Mouse (Mus musculus): ENCODE measurements around the gene Prpf39. TPM values are rescaled to one million over a fixed set of nuclear protein-coding genes. Genes with fewer than 3 reads are reported as not detected.

Gene Prpf39
- total RNA-seq, 2 experiments from 2014 or later = 11.1 to 13.5 TPM

DNA sequence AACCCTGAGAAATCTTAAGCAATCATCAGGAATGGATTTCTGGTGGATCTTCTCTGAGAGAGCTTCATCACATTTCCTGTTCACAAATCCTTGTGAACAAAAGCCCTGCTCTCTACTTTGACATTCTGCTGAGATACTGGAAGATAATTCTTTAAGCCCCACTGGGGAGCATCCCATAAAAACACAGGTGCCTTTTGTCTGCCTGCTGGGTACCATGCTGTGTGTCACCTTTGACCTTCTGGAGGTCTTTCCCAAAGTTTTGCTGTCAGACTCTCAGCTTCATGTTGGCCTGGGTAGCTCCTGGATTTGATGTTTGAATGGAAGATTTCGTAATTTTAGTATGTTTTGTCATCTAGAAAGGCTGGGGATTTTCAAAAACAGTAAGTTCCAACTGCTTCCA, 72.6 kb downstream of the Prpf39 start:
- intact Hi-C loops (cut with DNase I; ENCODE audit: low total_unique reads) = no loop called here

DNA sequence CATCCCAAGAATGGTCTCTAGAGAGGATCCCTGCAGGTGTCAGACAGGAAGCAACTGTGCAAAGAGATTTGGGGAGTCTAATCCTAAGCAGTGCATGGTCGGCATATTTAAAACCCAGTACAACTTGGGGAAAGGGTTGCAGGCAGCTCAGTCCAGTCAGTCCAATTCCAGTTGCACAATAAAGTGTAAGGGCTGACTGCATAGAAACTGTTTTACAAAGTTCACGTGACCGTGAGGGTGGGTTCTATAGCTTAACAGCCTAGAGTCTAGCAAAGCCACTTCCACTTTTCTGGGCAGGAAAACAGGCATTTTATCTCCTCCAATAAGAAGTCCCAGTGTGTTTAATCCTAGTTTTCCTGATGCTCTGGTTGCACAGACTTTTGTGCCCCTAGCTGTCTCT, 75.4 kb downstream of the Prpf39 start:
- intact Hi-C loops (cut with DNase I; ENCODE audit: low total_unique reads) = no loop called here
- DNase-seq = no peak

More for the DNA sequence above, 72.6 kb downstream of the Prpf39 start:
- DNase-seq = no peak

DNA sequence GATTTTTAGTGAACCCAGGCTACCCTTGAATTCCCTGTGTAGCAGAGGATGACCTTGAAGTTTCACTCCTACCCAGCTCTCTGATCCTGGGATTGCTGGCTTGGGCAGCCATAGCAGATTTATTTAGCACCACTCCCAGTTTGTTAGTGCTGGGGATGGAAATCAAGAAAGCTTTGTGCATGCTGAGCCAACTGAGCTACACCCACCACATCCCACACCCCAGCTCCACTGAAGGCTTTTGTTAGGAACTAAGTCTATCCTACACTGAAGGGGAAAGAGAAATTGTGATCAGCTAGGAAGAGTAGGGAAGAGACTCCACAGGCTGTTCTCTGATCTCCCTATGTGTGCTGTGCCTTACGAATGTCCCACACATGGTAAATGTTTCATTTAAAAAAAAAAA, 76.7 kb downstream of the Prpf39 start:
- intact Hi-C loops (cut with DNase I; ENCODE audit: low total_unique reads) = no loop called here
- no peak for DNase-seq

Other genes starting within 250 kb of the Prpf39 start
- 1 to 10 TPM; 2.6 to 4.2 TPM for gene Gm527, start 118.4 kb upstream of the Prpf39 start, total RNA-seq (2021)
- 1 to 10 TPM; 7.7 to 9.1 TPM for gene Klhl28, start 70.8 kb upstream of the Prpf39 start, total RNA-seq (2021)
- 1 to 10 TPM; 7.8 to 9.4 TPM for gene Togaram1, start 70.5 kb upstream of the Prpf39 start, total RNA-seq (2021)
- 100 to 1,000 TPM; 197 TPM for gene Fkbp3, start 37.7 kb downstream of the Prpf39 start, total RNA-seq (2021)
- gene Fancm, start 39.3 kb downstream of the Prpf39 start, total RNA-seq (2021) = 1 to 10 TPM; 2.1 to 2.6 TPM
- gene Mis18bp1, start 136.3 kb downstream of the Prpf39 start, total RNA-seq (2021) = 1 to 10 TPM; 1.3 to 1.4 TPM
- gene Wdr20rt, start 189.2 kb downstream of the Prpf39 start, total RNA-seq (2021) = not detected

All from gastrocnemius, postnatal 14 days (tissue).